Mouse (Mus musculus) heart, embryonic 12.5 days (tissue): Measurements from ENCODE around the gene Asrgl1. TPM values are rescaled to one million over a fixed set of nuclear protein-coding genes. Genes with fewer than 3 reads are reported as not detected.
"Not testable (repeated sequence)": the region's sequence is repeated elsewhere in the genome, so short reads cannot be mapped to it uniquely, and the experiment has no call there.

Experiments used
- ATAC-seq: fragments of 200-750 bp; cut with Nextera tagmentation; 2 replicates; pipeline ENCODE4 v1.8.0; 2017; ENCODE audit warnings: moderate TSS enrichment, moderate library complexity; ENCODE audit not compliant: insufficient number of reproducible peaks, low FRiP score
- H3K27ac ChIP-seq: fragments of 300-500 bp; sonication (generic); 2 replicates; pipeline ENCODE4 v1.5.1; 2016; ENCODE audit warnings: mild to moderate bottlenecking, moderate library complexity; ENCODE audit not compliant: poor library complexity, severe bottlenecking
- H3K27me3 ChIP-seq: fragments of 300-500 bp; sonication (generic); replicated peaks from 2 replicates; pipeline ENCODE4 v1.6.1; 2016; ENCODE audit warnings: mild to moderate bottlenecking, moderate library complexity
- H3K36me3 ChIP-seq: fragments of 300-500 bp; sonication (generic); 2 replicates; pipeline ENCODE4 v1.6.1; 2016; ENCODE audit warnings: mild to moderate bottlenecking, moderate library complexity
- H3K4me1 ChIP-seq: fragments of 300-500 bp; sonication (generic); replicated peaks from 2 replicates; pipeline ENCODE4 v1.6.1; 2016; ENCODE audit warnings: mild to moderate bottlenecking
- H3K4me2 ChIP-seq: fragments of 300-500 bp; sonication (generic); 2 replicates; pipeline ENCODE4 v1.6.1; 2016; ENCODE audit warnings: mild to moderate bottlenecking, moderate library complexity
- H3K4me3 ChIP-seq: fragments of 300-500 bp; sonication (generic); 2 replicates; pipeline ENCODE4 v1.5.1; 2016; ENCODE audit warnings: mild to moderate bottlenecking
- H3K9ac ChIP-seq: fragments of 300-500 bp; sonication (generic); 2 replicates; pipeline ENCODE4 v1.6.1; 2016; ENCODE audit warnings: mild to moderate bottlenecking, moderate library complexity
- H3K9me3 ChIP-seq: fragments of 300-500 bp; sonication (generic); replicated peaks from 2 replicates; pipeline ENCODE4 v1.6.1; 2016; ENCODE audit warnings: mild to moderate bottlenecking, moderate library complexity
- WGBS: fragments of 180-500 bp; shearing (Covaris S2); methylation state at CpG from one replicate; pipeline ENCODE4 v1.1.7; 2016; 5-methylcytosine and 5-hydroxymethylcytosine counted together
- polyA plus RNA-seq: library from polyadenylated mRNA; unstranded; fragments of >200 nt; fragmentation: Nextera tagmentation; extraction: Ambion mirVana; gene quantifications from 2 replicates; pipeline ENCODE4 v1.2.1, GENCODE M21; 2016

Asrgl1 gene
- polyA plus RNA-seq, 1 experiment from 2014 or later: 11.3 TPM

GRCm38 (mm10) chr19:9101062-9101457 lies 34.4 kb downstream of the Asrgl1 start:
- H3K4me3 ChIP-seq: no peak overlapping the region
- no peak for ATAC-seq
- no peaks in the 10 kb centered on the region for H3K36me3 ChIP-seq
- no peaks in the 10 kb centered on the region for H3K27me3 ChIP-seq
- WGBS: 73% methylated on average over 2 of the region's 2 CpGs
- no peaks in the 10 kb centered on the region for H3K9me3 ChIP-seq
- peaks cover 11% of the 10 kb centered on the region for H3K4me1 ChIP-seq
- no peak overlapping the region for H3K9ac ChIP-seq
- H3K4me2 ChIP-seq: no peak overlapping the region
- H3K27ac ChIP-seq: no peak overlapping the region

- Histone ChIP-seq H3K9ac (no peak overlapping the region), H3K4me1 (peaks cover 7% of the 10 kb centered on the region), H3K27ac (no peak overlapping the region), H3K4me3 (no peak overlapping the region), H3K27me3 (no peaks in the 10 kb centered on the region), H3K9me3 (no peaks in the 10 kb centered on the region), H3K36me3 (no peaks in the 10 kb centered on the region), H3K4me2 (no peak overlapping the region)
- ATAC-seq: no peak
- 78% methylated on average over 17 of the region's 17 CpGs for WGBS
Measured at GRCm38 (mm10) chr19:9100297-9101061, 35.0 kb downstream of the Asrgl1 start.

- H3K9me3 ChIP-seq: no peaks in the 10 kb centered on the region
- no peak overlapping the region for H3K4me3 ChIP-seq
- WGBS: 85% methylated on average over 8 of the region's 8 CpGs
- no peaks in the 10 kb centered on the region for H3K36me3 ChIP-seq
- no peak overlapping the region for H3K27ac ChIP-seq
- H3K9ac ChIP-seq: no peak overlapping the region
- H3K27me3 ChIP-seq: no peaks in the 10 kb centered on the region
- peaks cover 7% of the 10 kb centered on the region for H3K4me1 ChIP-seq
- no peak overlapping the region for H3K4me2 ChIP-seq
- no peak for ATAC-seq
Measured at GRCm38 (mm10) chr19:9099751-9100150, 35.7 kb downstream of the Asrgl1 start.

GRCm38 (mm10) chr19:9097441-9097840 lies 38.0 kb downstream of the Asrgl1 start:
- H3K27me3 ChIP-seq: no peaks in the 10 kb centered on the region

GRCm38 (mm10) chr19:9095111-9095510 lies 40.3 kb downstream of the Asrgl1 start:
- no peak for ATAC-seq
- no peak overlapping the region for H3K4me3 ChIP-seq
- H3K9ac ChIP-seq: no peak overlapping the region
- H3K9me3 ChIP-seq: no peaks in the 10 kb centered on the region
- peaks cover 7% of the 10 kb centered on the region for H3K4me1 ChIP-seq
- no peak overlapping the region for H3K27ac ChIP-seq
- H3K36me3 ChIP-seq: no peaks in the 10 kb centered on the region
- H3K27me3 ChIP-seq: no peaks in the 10 kb centered on the region
- 66% methylated on average over 5 of the region's 5 CpGs for WGBS
- no peak overlapping the region for H3K4me2 ChIP-seq

More at GRCm38 (mm10) chr19:9097441-9097840, 38.0 kb downstream of the Asrgl1 start:
- H3K27ac ChIP-seq: no peak overlapping the region
- H3K9me3 ChIP-seq: no peaks in the 10 kb centered on the region
- 0 out of 2 replicates have a peak, but pooled peaks have one; percentile 18 for ATAC-seq
- no peak overlapping the region for H3K4me2 ChIP-seq
- H3K36me3 ChIP-seq: no peaks in the 10 kb centered on the region
- H3K4me1 ChIP-seq: peaks cover 7% of the 10 kb centered on the region
- H3K4me3 ChIP-seq: no peak overlapping the region
- WGBS: 79% methylated on average over 13 of the region's 13 CpGs
- H3K9ac ChIP-seq: no peak overlapping the region

GRCm38 (mm10) chr19:9090709-9091108 lies 44.7 kb downstream of the Asrgl1 start:
- WGBS: 61% methylated on average over 2 of the region's 2 CpGs
- no peak overlapping the region for H3K4me3 ChIP-seq
- H3K4me2 ChIP-seq: no peak overlapping the region
- H3K9ac ChIP-seq: no peak overlapping the region
- no peaks in the 10 kb centered on the region for H3K27me3 ChIP-seq
- no peak for ATAC-seq
- no peaks in the 10 kb centered on the region for H3K4me1 ChIP-seq
- H3K9me3 ChIP-seq: no peaks in the 10 kb centered on the region
- H3K27ac ChIP-seq: no peak overlapping the region
- H3K36me3 ChIP-seq: no peaks in the 10 kb centered on the region

- no peak for ATAC-seq
- Histone ChIP-seq H3K27me3 (no peaks in the 10 kb centered on the region), H3K4me2 (no peak overlapping the region), H3K36me3 (no peaks in the 10 kb centered on the region), H3K4me3 (no peak overlapping the region), H3K4me1 (no peaks in the 10 kb centered on the region), H3K27ac (no peak overlapping the region), H3K9me3 (no peaks in the 10 kb centered on the region), H3K9ac (no peak overlapping the region)
- WGBS: 59% methylated on average over 4 of the region's 4 CpGs
Measured at GRCm38 (mm10) chr19:9090191-9090590, 45.2 kb downstream of the Asrgl1 start.

GRCm38 (mm10) chr19:9087821-9088220 lies 47.6 kb downstream of the Asrgl1 start, which contains the start of gene Scgb1a1:
Gene Scgb1a1, minus strand, starts transcription at chr19:9087958.
- H3K4me1 ChIP-seq: peaks cover 11% of the 10 kb centered on the region
- no peak within 1 kb of the TSS for H3K27ac ChIP-seq
- no peaks in the 10 kb centered on the region for H3K36me3 ChIP-seq
- no peaks in the 10 kb centered on the region for H3K27me3 ChIP-seq
- H3K9me3 ChIP-seq: no peaks in the 10 kb centered on the region
- no peak for ATAC-seq
- no peak within 1 kb of the TSS for H3K4me2 ChIP-seq
- H3K9ac ChIP-seq: no peak within 1 kb of the TSS
- H3K4me3 ChIP-seq: no peak within 1 kb of the TSS
- 78% methylated on average over 4 of the region's 4 CpGs for WGBS

GRCm38 (mm10) chr19:9083892-9084291 lies 51.5 kb downstream of the Asrgl1 start:
- 6% methylated on average over 2 of the region's 2 CpGs for WGBS
- H3K27ac ChIP-seq, H3K36me3 ChIP-seq, H3K9ac ChIP-seq, H3K9me3 ChIP-seq, ATAC-seq, H3K27me3 ChIP-seq, H3K4me2 ChIP-seq, H3K4me3 ChIP-seq: not testable (repeated sequence)
- H3K4me1 ChIP-seq: peaks cover 24% of the 10 kb centered on the region

GRCm38 (mm10) chr19:9083010-9083355 lies 52.5 kb downstream of the Asrgl1 start:
- Histone ChIP-seq H3K27ac (no peak overlapping the region), H3K27me3 (no peaks in the 10 kb centered on the region), H3K9me3 (no peaks in the 10 kb centered on the region), H3K4me2 (peak overlapping the region; percentile 51), H3K9ac (peak overlapping the region; percentile 38; the same call in 1 of the 2 replicates), H3K36me3 (no peaks in the 10 kb centered on the region), H3K4me1 (peaks cover 24% of the 10 kb centered on the region), H3K4me3 (no peak overlapping the region; the same call in 1 of the 2 replicates)
- WGBS: 70% methylated on average over 2 of the region's 2 CpGs
- no peak for ATAC-seq

GRCm38 (mm10) chr19:9082191-9083009 lies 53.0 kb downstream of the Asrgl1 start:
- Histone ChIP-seq H3K27me3 (no peaks in the 10 kb centered on the region), H3K4me1 (peaks cover 24% of the 10 kb centered on the region), H3K27ac (no peak overlapping the region), H3K4me3 (peak overlapping the region; percentile 18), H3K36me3 (no peaks in the 10 kb centered on the region), H3K4me2 (peak overlapping the region; percentile 51), H3K9me3 (no peaks in the 10 kb centered on the region), H3K9ac (peak overlapping the region; percentile 38; the same call in 1 of the 2 replicates)
- WGBS: 18% methylated on average over 23 of the region's 23 CpGs
- ATAC-seq: peak; percentile 87
